ENCODE assay signal across 10 mouse cellular contexts in the genomic region with DNA sequence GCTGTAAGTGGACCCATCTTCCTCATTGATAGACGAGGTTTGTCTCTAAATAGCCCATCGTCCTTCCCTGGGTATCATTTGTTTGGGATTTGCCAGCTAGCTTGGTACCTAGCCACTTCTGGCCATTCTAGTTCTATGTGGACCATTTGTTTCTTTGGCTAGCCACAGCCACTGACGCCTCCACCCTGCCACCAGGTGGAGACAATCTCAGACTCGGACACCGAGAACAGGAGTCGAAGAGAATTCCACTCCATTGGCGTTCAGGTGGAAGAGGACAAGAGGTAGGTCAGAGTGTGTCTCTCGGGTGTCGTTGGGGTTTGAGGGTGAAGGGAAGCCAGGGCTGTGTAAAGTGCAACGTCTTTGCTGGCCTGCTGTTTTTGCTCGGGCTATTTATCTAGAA. TPM values are rescaled to one million over a fixed set of nuclear protein-coding genes. Genes with fewer than 3 reads are reported as not detected.
DNase-seq lines count a peak whose midpoint lies in the region; ATAC-seq and TF ChIP-seq lines count a peak whose summit lies in the region.
"Had no signal": no experiment of that assay in that cellular context is flagged by ENCODE, and none has a peak within 500 bp of the region (broad histone marks: within the 10 kb centered on the region; RNA-seq: fewer than 3 reads in every experiment).

No protein-coding gene starts in this region.

- in situ Hi-C loops in CH12.LX (cut with MboI; ENCODE audit: low pct_ligation_motif_present, low pct_unique_long_range_greater_than_20kb, low sequenced_read_pairs): no loop called here

- peaks cover 19% of the 10 kb centered on the region for H3K27me3 ChIP-seq in heart, postnatal 0 days (ENCODE audit: control insufficient read depth, insufficient read depth, low read length)
- H3K27me3 ChIP-seq in heart, embryonic 11.5 days (ENCODE audit: control insufficient read depth, insufficient read depth, low read length): peaks cover 33% of the 10 kb centered on the region
- H3K27me3 ChIP-seq in liver, embryonic 14.5 days (ENCODE audit: control insufficient read depth, insufficient read depth, low read length): peaks cover 4% of the 10 kb centered on the region
- peaks cover 43% of the 10 kb centered on the region for H3K27me3 ChIP-seq in liver, embryonic 12.5 days (replicated peaks)
- peaks cover 56% of the 10 kb centered on the region for H3K27me3 ChIP-seq in CH12.LX (replicated peaks)

- peak; percentile 18 for TF ChIP-seq RAD21 in CH12.LX (IDR thresholded peaks at IDR 0.05; ENCODE audit: low read depth, low read length)

- no peaks in the 10 kb centered on the region for H3K9me3 ChIP-seq in heart, postnatal 0 days (replicated peaks; ENCODE audit: control insufficient read depth, low read length)
- H3K9me3 ChIP-seq in heart, embryonic 11.5 days (replicated peaks; ENCODE audit: control insufficient read depth, low read length): no peaks in the 10 kb centered on the region
- H3K9me3 ChIP-seq in liver, embryonic 14.5 days (ENCODE audit: control insufficient read depth, low read length): no peaks in the 10 kb centered on the region
- H3K9me3 ChIP-seq in liver, embryonic 12.5 days (replicated peaks): no peaks in the 10 kb centered on the region
- H3K9me3 ChIP-seq in CH12.LX (replicated peaks; ENCODE audit: low read length): no peaks in the 10 kb centered on the region
- H3K9me3 ChIP-seq: hindbrain, embryonic 10.5 days had no signal

- peak; percentile 46 for TF ChIP-seq CTCF in heart, postnatal 0 days (IDR thresholded peaks at IDR 0.05; ENCODE audit: low read depth)
- TF ChIP-seq CTCF in liver, embryonic 14.5 days (IDR thresholded peaks at IDR 0.05; ENCODE audit: low read depth): peak; percentile 7; the same call in 1 of the 2 replicates
- peak in 1 of 2 experiments; percentile 65; a peak in 2 of 4 replicates for TF ChIP-seq CTCF in CH12.LX (conservative IDR thresholded peaks at IDR 0.05 in 1 of 2, IDR thresholded peaks at IDR 0.05 in 1 of 2; ENCODE audit: low read depth in 2 of 2, low read length in 2 of 2)
- TF ChIP-seq CTCF in brain, embryonic 14.5 days (IDR thresholded peaks at IDR 0.05; ENCODE audit: borderline replicate concordance, extremely low read depth, insufficient read depth, insufficient read length): peak; percentile 47; the same call in 1 of the 2 replicates

- no peaks in the 10 kb centered on the region for H3K79me2 ChIP-seq in CH12.LX (replicated peaks; ENCODE audit: control insufficient read depth, extremely low read depth, insufficient read depth, poor library complexity, severe bottlenecking)

- H3K4me2 ChIP-seq in heart, postnatal 0 days (ENCODE audit: low read depth, low read length): no peak overlapping the region
- H3K4me2 ChIP-seq in heart, embryonic 11.5 days: no peak overlapping the region
- H3K4me2 ChIP-seq in liver, embryonic 14.5 days (ENCODE audit: low read depth): no peak overlapping the region
- no peak overlapping the region for H3K4me2 ChIP-seq in liver, embryonic 12.5 days
- H3K4me2 ChIP-seq in CH12.LX (ENCODE audit: insufficient read depth, low read depth, poor library complexity, severe bottlenecking): no peak overlapping the region

- TF ChIP-seq POLR2A in CH12.LX (IDR thresholded peaks at IDR 0.05; ENCODE audit: low read depth, low read length): no peak
- TF ChIP-seq POLR2A in brain, embryonic 14.5 days (IDR thresholded peaks at IDR 0.05; ENCODE audit: borderline replicate concordance, extremely low read depth, insufficient read depth, insufficient read length, poor library complexity, severe bottlenecking): no peak

- TF ChIP-seq EP300 in heart, postnatal 0 days (IDR thresholded peaks at IDR 0.05; ENCODE audit: low read depth): no peak
- TF ChIP-seq EP300 in liver, embryonic 14.5 days (IDR thresholded peaks at IDR 0.05; ENCODE audit: low read depth): no peak
- TF ChIP-seq EP300 in CH12.LX (IDR thresholded peaks at IDR 0.05; ENCODE audit: low read length): no peak

- no peaks in the 10 kb centered on the region for H3K4me1 ChIP-seq in heart, postnatal 0 days (ENCODE audit: control insufficient read depth, insufficient read depth)
- H3K4me1 ChIP-seq in heart, embryonic 11.5 days (ENCODE audit: control insufficient read depth, insufficient read depth, low read length): no peaks in the 10 kb centered on the region
- no peaks in the 10 kb centered on the region for H3K4me1 ChIP-seq in liver, embryonic 14.5 days (replicated peaks; ENCODE audit: control insufficient read depth in 2 of 2, insufficient read depth in 2 of 2, low read length in 1 of 2)
- H3K4me1 ChIP-seq in liver, embryonic 12.5 days: no peaks in the 10 kb centered on the region
- H3K4me1 ChIP-seq in CH12.LX (ENCODE audit: control insufficient read depth in 1 of 2, insufficient read depth in 2 of 2): peaks cover 7 to 14% of the 10 kb centered on the region in 2 experiments; a peak in 3 of 4 replicates

- no peak overlapping the region for H3K27ac ChIP-seq in heart, postnatal 0 days (ENCODE audit: low read depth)
- no peak overlapping the region for H3K27ac ChIP-seq in heart, embryonic 11.5 days (ENCODE audit: low read depth, low read length)
- H3K27ac ChIP-seq in liver, embryonic 14.5 days: no peak overlapping the region
- H3K27ac ChIP-seq in liver, embryonic 12.5 days: no peak overlapping the region
- no peak overlapping the region for H3K27ac ChIP-seq in CH12.LX (ENCODE audit: insufficient read depth, low read depth)

- 43% methylated on average over 11 of the region's 11 CpGs for WGBS in heart, postnatal 0 days
- 40% methylated on average over 11 of the region's 11 CpGs for WGBS in heart, embryonic 11.5 days (ENCODE audit: insufficient replicate concordance)
- 40% methylated on average over 11 of the region's 11 CpGs for WGBS in liver, embryonic 14.5 days (ENCODE audit: insufficient replicate concordance)
- WGBS in liver, embryonic 12.5 days (ENCODE audit: insufficient replicate concordance): 43% methylated on average over 11 of the region's 11 CpGs

- dilution Hi-C loops in CH12.LX (cut with MboI; ENCODE audit: extremely low pct_ligation_motif_present, extremely low pct_unique_long_range_greater_than_20kb, low sequenced_read_pairs): no loop called here

- H3K4me3 ChIP-seq in heart, postnatal 0 days (ENCODE audit: low read depth, low read length): no peak overlapping the region
- H3K4me3 ChIP-seq in heart, embryonic 11.5 days (ENCODE audit: low read depth, low read length): no peak overlapping the region
- H3K4me3 ChIP-seq in liver, embryonic 14.5 days (ENCODE audit: insufficient read depth in 1 of 2, low read depth in 2 of 2, low read length in 2 of 2): no peak overlapping the region
- H3K4me3 ChIP-seq in liver, embryonic 12.5 days: no peak overlapping the region
- H3K4me3 ChIP-seq in CH12.LX (replicated peaks in 1 of 3; ENCODE audit: low read depth in 2 of 3, low read length in 2 of 3, poor library complexity in 1 of 3): no peak overlapping the region

- no peak for ATAC-seq in heart, postnatal 0 days (ENCODE audit: insufficient read depth, low read depth)
- ATAC-seq in heart, embryonic 11.5 days (replicated peaks; ENCODE audit: insufficient number of reproducible peaks, low FRiP score, low TSS enrichment): no peak
- ATAC-seq in liver, embryonic 14.5 days (ENCODE audit: insufficient read depth): no peak
- ATAC-seq in liver, embryonic 12.5 days: no peak
- no peak for ATAC-seq in CD4-positive, CD25-positive, alpha-beta regulatory T cell, adult 4 months

- H3K9ac ChIP-seq in heart, postnatal 0 days (replicated peaks; ENCODE audit: low read depth, low read length): no peak overlapping the region
- no peak overlapping the region for H3K9ac ChIP-seq in heart, embryonic 11.5 days (ENCODE audit: low read depth, low read length)
- H3K9ac ChIP-seq in liver, embryonic 14.5 days (replicated peaks): no peak overlapping the region
- H3K9ac ChIP-seq in liver, embryonic 12.5 days: no peak overlapping the region
- no peak overlapping the region for H3K9ac ChIP-seq in CH12.LX (ENCODE audit: insufficient read depth, low read depth)

- no peak for DNase-seq in heart, postnatal 0 days (ENCODE audit: low spot score)
- no peak for DNase-seq in liver, embryonic 14.5 days (ENCODE audit: low read depth in 3 of 3, low spot score in 3 of 3)
- no peak for DNase-seq in CH12.LX (ENCODE audit: extremely low read depth)
- no peak for DNase-seq in brain, embryonic 14.5 days (ENCODE audit: low read depth)
- DNase-seq in layer of hippocampus, adult 18-20 months (ENCODE audit: low spot score in 2 of 2): no peak
- DNase-seq: thymus, postnatal 4 days had no signal

- no peaks in the 10 kb centered on the region for H3K36me3 ChIP-seq in heart, postnatal 0 days (replicated peaks; ENCODE audit: control insufficient read depth, insufficient read depth, low read length)
- H3K36me3 ChIP-seq in heart, embryonic 11.5 days (ENCODE audit: control insufficient read depth, insufficient read depth, low read length): no peaks in the 10 kb centered on the region
- no peaks in the 10 kb centered on the region for H3K36me3 ChIP-seq in liver, embryonic 14.5 days (replicated peaks; ENCODE audit: control insufficient read depth, insufficient read depth, low read depth)
- H3K36me3 ChIP-seq in liver, embryonic 12.5 days: no peaks in the 10 kb centered on the region
- H3K36me3 ChIP-seq in CH12.LX (replicated peaks in 1 of 2; ENCODE audit: control insufficient read depth in 1 of 2, insufficient read depth in 1 of 2, low read length in 1 of 2): no peaks in the 10 kb centered on the region
- H3K36me3 ChIP-seq: hindbrain, embryonic 10.5 days had no signal

RNA-seq across cellular contexts. Expression of a gene that starts 28.5 kb away (rescaled TPM):
- total RNA-seq in heart, postnatal 0 days (2014; rRNA removed; ENCODE audit: low replicate concordance): 58.4 and 58.6 TPM in 2 replicates
- polyA plus RNA-seq in heart, postnatal 0 days (2015; fragmentation: Nextera tagmentation; extraction: Ambion mirVana): 69.0 and 74.7 TPM in 2 replicates
- 62.2 and 67.7 TPM in 2 replicates for polyA plus RNA-seq in heart, embryonic 11.5 days (2014; fragmentation: Nextera tagmentation; extraction: Ambion mirVana)
- polyA plus RNA-seq in liver, embryonic 14.5 days (2012; rRNA removed): 11.9 and 14.5 TPM in 2 replicates
- 25.7 and 27.5 TPM in 2 replicates for polyA plus RNA-seq in liver, embryonic 14.5 days (2014; fragmentation: Nextera tagmentation; extraction: Ambion mirVana)
- polyA plus RNA-seq in liver, embryonic 12.5 days (2016; fragmentation: Nextera tagmentation; extraction: Ambion mirVana): 33.9 and 35.3 TPM in 2 replicates
- 33.6 and 36.6 TPM in 2 replicates for total RNA-seq in CH12.LX (2012; rRNA removed)
- total RNA-seq in CH12.LX (2014; rRNA removed): 28.7 and 31.3 TPM in 2 replicates
- polyA plus RNA-seq in CH12.LX (2012; ENCODE audit: insufficient read length, low read depth): 27.7 and 30.9 TPM in 2 replicates
- polyA plus RNA-seq in brain, embryonic 14.5 days (2012; rRNA removed): 31.6 and 37.0 TPM in 2 replicates
- 10 to 100 TPM; 37.5 to 54.9 TPM for polyA plus RNA-seq in CD4-positive, CD25-positive, alpha-beta regulatory T cell, adult 4 months (2017; shearing (Covaris generic))
- total RNA-seq in layer of hippocampus, adult 18-20 months (2021): 10 to 100 TPM; 49.3 to 51.7 TPM

RNA-seq across cellular contexts. Expression of a gene that starts 46.1 kb away (rescaled TPM):
- 0.15 and 0.57 TPM in 2 replicates for total RNA-seq in heart, postnatal 0 days (2014; rRNA removed; ENCODE audit: low replicate concordance)
- 0.12 and 0.15 TPM in 2 replicates for polyA plus RNA-seq in heart, postnatal 0 days (2015; fragmentation: Nextera tagmentation; extraction: Ambion mirVana)
- 1.2 and 1.4 TPM in 2 replicates for polyA plus RNA-seq in heart, embryonic 11.5 days (2014; fragmentation: Nextera tagmentation; extraction: Ambion mirVana)
- 0.28 and 0.32 TPM in 2 replicates for polyA plus RNA-seq in liver, embryonic 14.5 days (2012; rRNA removed)
- 0.23 and 0.24 TPM in 2 replicates for polyA plus RNA-seq in liver, embryonic 14.5 days (2014; fragmentation: Nextera tagmentation; extraction: Ambion mirVana)
- 0.33 and 0.55 TPM in 2 replicates for polyA plus RNA-seq in liver, embryonic 12.5 days (2016; fragmentation: Nextera tagmentation; extraction: Ambion mirVana)
- total RNA-seq in CH12.LX (2012; rRNA removed): 0.38 and 0.55 TPM in 2 replicates
- total RNA-seq in CH12.LX (2014; rRNA removed): 0.08 TPM in 1 of 2 replicates, not detected in the other
- polyA plus RNA-seq in CH12.LX (2012; ENCODE audit: insufficient read length, low read depth): 0.07 and 0.37 TPM in 2 replicates
- polyA plus RNA-seq in brain, embryonic 14.5 days (2012; rRNA removed): 27.0 and 42.7 TPM in 2 replicates
- not detected for polyA plus RNA-seq in CD4-positive, CD25-positive, alpha-beta regulatory T cell, adult 4 months (2017; shearing (Covaris generic))
- 100 to 1,000 TPM; 285 to 286 TPM for total RNA-seq in layer of hippocampus, adult 18-20 months (2021)

Comparison
In these comparisons a context has a peak if more than half of its experiments do, and no peak if none do; other contexts are left out.
1. RNA of a gene that starts 46.1 kb away (polyA plus RNA-seq): 27.0 to 42.7 TPM in brain, embryonic 14.5 days; 1.2 to 1.4 TPM in heart, embryonic 11.5 days, 0.33 to 0.55 TPM in liver, embryonic 12.5 days, 0.23 to 0.32 TPM in liver, embryonic 14.5 days, 0.12 to 0.15 TPM in heart, postnatal 0 days, 0.07 to 0.37 TPM in CH12.LX and not detected in CD4-positive, CD25-positive, alpha-beta regulatory T cell, adult 4 months; every median in the first group is over 10 times any median in the second.